Mouse (Mus musculus) bone marrow macrophage, adult 2 months (primary cell): ENCODE results near the gene Gm17662. TPM values are rescaled to one million over a fixed set of nuclear protein-coding genes. Genes with fewer than 3 reads are reported as not detected.

ENCODE experiments used
- H3K27ac ChIP-seq: 2 replicates; pipeline ENCODE4 v1.5.1; 2012; ENCODE audit warnings: low read depth, low read length; ENCODE audit not compliant: insufficient read depth
- H3K4me1 ChIP-seq: 2 replicates; pipeline ENCODE4 v1.6.1; 2012; ENCODE audit warnings: low read length; ENCODE audit not compliant: control insufficient read depth, insufficient read depth
- H3K4me3 ChIP-seq: 2 replicates; pipeline ENCODE4 v1.5.1; 2012; ENCODE audit warnings: mild to moderate bottlenecking, low read length, moderate library complexity; ENCODE audit not compliant: insufficient read depth
- CTCF ChIP-seq: IDR thresholded peaks from 2 replicates; pipeline ENCODE4 v1.5.1; 2012; ENCODE audit warnings: low read depth, mild to moderate bottlenecking, low read length, moderate library complexity
- POLR2A ChIP-seq: IDR thresholded peaks from 2 replicates; pipeline ENCODE4 v1.6.1; 2012; ENCODE audit warnings: mild to moderate bottlenecking, low read depth, low read length, borderline replicate concordance
- polyA plus RNA-seq: library from polyadenylated mRNA; stranded (reverse); fragments of >200 nt; gene quantifications from 2 replicates; pipeline ENCODE4 v1.2.4, GENCODE M21; 2012; ENCODE audit not compliant: missing spikeins, insufficient read depth, insufficient read length

Gene Gm17662
- not detected in 2 replicates for polyA plus RNA-seq

- TF ChIP-seq POLR2A, result no peak
- TF ChIP-seq CTCF, result no peak
- Histone ChIP-seq H3K4me3 (no peak within 1 kb of the TSS), H3K4me1 (no peaks in the 10 kb centered on the region), H3K27ac (no peak within 1 kb of the TSS)
Observed at GRCm38 (mm10) chr4:104857029-104857428, at the start of gene Gm17662. Gm17662 (plus strand) TSS chr4:104857329.

DNA sequence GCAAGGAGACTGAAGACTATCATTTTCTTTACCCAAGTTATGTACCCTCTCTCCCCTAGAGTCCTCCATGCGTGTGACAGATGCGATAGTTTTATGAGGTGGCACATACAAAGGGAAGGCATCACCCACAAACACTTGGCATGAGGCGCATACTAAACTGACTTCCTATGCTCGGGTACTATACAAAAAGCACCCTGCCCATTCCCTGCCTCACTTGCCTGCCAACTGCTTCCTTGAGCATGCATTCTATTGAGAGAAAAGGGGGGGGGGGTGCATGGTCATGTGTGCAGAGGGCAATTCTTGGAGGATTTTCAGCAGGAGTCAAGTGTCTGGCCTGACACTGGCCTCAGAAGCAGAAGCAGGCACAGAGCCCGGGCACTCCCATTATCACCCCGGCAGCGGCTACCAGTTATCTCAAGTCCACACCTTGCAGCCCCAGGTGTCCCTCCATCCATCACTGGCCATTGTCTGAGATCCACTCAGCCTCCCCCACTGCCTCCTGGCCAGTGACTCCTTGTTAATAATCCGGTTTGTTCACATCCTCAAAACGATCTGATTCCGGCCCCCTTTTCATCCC is 46.3 kb upstream of the Gm17662 start:
- no peak overlapping the region for H3K27ac ChIP-seq
- H3K4me3 ChIP-seq, result no peak overlapping the region
- no peaks in the 10 kb centered on the region for H3K4me1 ChIP-seq
- TF ChIP-seq POLR2A, result no peak
- TF ChIP-seq CTCF, result no peak

DNA sequence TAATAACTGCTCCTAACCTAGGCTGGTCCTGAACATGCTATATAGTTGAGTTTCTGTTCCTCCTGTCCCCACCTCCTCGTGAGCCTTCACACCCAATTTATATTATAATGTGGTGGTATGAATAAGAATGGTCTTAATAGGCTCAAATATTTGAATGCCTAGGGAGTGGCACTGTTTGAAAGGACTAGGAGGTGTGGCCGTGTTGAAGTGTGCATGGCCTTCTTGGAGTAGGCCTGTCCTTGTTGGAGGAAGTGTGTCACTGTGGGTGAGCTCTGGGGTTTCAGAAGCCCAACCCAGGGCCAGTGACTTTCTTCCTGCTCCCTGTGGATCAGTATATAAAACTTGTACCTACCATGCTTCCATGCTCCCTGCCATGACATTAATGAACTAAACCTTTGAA is 43.5 kb upstream of the Gm17662 start:
- no peak for TF ChIP-seq CTCF
- no peak for TF ChIP-seq POLR2A
- Histone ChIP-seq H3K4me1 (no peaks in the 10 kb centered on the region), H3K27ac (no peak overlapping the region), H3K4me3 (no peak overlapping the region)

DNA sequence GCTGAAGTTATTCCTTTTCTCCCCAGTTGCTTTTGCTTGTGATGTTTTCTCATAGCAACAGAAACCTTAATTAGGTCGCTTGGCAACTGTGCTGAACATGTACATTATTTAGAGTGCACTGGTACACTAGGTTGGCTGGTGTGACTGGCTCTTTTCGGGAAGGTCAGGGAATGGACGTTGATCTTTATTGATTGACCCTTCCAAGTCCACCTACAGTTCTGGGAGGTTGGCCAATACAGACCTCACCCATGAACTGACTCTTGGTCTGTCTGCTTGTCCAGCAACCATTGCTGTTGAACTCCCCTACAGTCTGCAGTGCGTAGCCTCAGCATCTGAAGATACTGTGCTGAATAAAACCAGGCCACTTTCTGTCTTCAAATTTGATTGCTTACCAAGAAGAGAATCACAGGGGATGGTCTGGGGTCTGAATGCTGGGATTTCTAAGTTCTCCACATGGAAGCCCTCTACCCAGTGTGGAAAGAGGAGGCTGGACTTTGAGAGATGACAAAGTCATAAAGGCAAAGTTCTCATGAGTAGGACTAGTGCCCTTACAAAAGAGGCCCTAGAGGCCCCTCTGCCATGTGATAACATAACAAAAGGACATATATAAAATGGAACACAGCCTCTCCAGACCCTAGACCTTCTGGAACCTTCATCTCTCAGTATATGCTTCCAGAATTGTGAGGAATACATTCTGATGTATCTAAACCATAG is 40.5 kb upstream of the Gm17662 start:
- no peak for TF ChIP-seq CTCF
- H3K4me3 ChIP-seq, result no peak overlapping the region
- no peak overlapping the region for H3K27ac ChIP-seq

GRCm38 (mm10) chr4:104817509-104817908 is 39.6 kb upstream of the Gm17662 start:
- TF ChIP-seq POLR2A (no peak), CTCF (no peak)
- Histone ChIP-seq H3K4me1 (no peaks in the 10 kb centered on the region), H3K27ac (no peak overlapping the region), H3K4me3 (no peak overlapping the region)

More for the DNA sequence above, 40.5 kb upstream of the Gm17662 start:
- no peaks in the 10 kb centered on the region for H3K4me1 ChIP-seq

GRCm38 (mm10) chr4:104818986-104819385 is 38.1 kb upstream of the Gm17662 start:
- H3K27ac ChIP-seq, result no peak overlapping the region
- no peak overlapping the region for H3K4me3 ChIP-seq
- no peaks in the 10 kb centered on the region for H3K4me1 ChIP-seq
- TF ChIP-seq CTCF (no peak), POLR2A (no peak)

DNA sequence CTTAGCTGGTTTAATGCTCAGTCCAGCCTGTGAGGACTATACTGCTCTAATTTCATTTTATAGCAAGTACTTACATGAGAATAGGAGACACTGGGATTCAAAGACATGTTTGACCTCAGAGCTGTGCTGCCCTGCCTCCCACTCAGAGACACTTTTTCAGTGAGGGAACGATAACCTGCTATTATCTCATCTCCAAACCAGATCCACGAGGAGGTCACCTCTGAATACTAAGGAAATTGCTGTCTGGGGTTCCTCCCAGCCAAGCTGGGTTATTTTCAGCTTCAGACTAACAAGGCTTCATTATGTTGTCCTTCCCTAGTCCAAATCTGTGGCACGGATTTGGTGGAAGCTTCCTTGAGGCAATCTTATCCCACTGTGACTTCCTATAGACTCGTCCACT is 37.2 kb upstream of the Gm17662 start:
- Histone ChIP-seq H3K4me3 (no peak overlapping the region), H3K27ac (no peak overlapping the region), H3K4me1 (no peaks in the 10 kb centered on the region)
- TF ChIP-seq POLR2A, result no peak
- no peak for TF ChIP-seq CTCF

DNA sequence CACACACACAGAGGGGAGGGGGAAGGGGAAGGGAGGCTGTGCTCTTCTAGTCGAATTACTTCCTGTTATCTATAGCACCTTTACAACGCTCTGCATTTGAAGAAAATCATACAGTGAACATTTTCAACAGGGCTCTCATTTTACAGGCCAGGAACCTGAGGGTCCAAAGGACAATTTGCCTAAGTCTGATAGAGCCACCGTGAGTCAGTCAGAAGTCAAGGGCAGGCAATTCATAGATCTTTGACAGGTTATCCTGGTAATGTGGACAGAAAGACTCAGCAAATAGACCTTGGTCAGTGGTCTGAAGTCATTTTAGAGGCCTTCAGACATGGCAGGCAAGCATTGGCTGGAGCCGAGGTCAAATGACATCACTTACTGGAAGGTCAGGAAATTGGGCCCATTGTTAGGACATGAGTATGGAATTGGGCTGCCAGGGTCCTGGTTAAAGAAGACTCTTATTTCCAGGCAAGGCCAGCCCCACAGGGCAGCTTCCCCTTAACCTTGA is 33.5 kb upstream of the Gm17662 start:
- Histone ChIP-seq H3K4me1 (no peaks in the 10 kb centered on the region), H3K4me3 (no peak overlapping the region), H3K27ac (no peak overlapping the region)
- TF ChIP-seq POLR2A (no peak), CTCF (no peak)

GRCm38 (mm10) chr4:104824381-104825077 is 32.6 kb upstream of the Gm17662 start:
- TF ChIP-seq CTCF (no peak), POLR2A (no peak)

DNA sequence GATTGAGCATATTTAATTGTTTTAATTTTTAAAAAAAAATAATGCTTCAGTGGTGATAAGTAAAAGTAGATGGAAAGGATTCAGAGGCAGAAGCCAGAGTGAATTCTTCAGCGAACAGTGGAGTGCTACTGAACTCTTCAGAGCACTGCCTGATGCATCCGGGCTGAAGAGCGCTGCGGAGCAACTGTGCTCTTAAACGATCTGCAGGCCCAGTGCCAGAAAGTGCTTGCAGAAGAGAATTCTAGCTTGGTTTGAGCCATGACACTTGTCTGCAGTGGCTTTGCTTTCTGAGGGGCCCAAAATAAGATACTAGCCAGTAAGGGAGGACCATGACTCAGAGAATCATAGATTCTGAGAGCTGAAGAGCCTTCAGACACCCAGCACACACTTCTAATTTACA is 28.2 kb upstream of the Gm17662 start:
- no peak for TF ChIP-seq CTCF
- Histone ChIP-seq H3K4me3 (no peak overlapping the region), H3K4me1 (no peaks in the 10 kb centered on the region), H3K27ac (no peak overlapping the region)

More at GRCm38 (mm10) chr4:104824381-104825077, 32.6 kb upstream of the Gm17662 start:
- H3K27ac ChIP-seq, result no peak overlapping the region
- no peaks in the 10 kb centered on the region for H3K4me1 ChIP-seq
- H3K4me3 ChIP-seq, result no peak overlapping the region
